In genomic region chr19:6974211-6975205, GRCm38 (mm10) we compare ENCODE assay signal across 8 mouse cellular contexts. TPM values are rescaled to one million over a fixed set of nuclear protein-coding genes. Genes with fewer than 3 reads are reported as not detected.
DNase-seq lines count a peak whose midpoint lies in the region; ATAC-seq and TF ChIP-seq lines count a peak whose summit lies in the region.

Gene Ppp1r14b (plus strand): TSS chr19:6974968.

- H3K27me3 ChIP-seq in midbrain, embryonic 11.5 days (ENCODE audit: control insufficient read depth, insufficient read depth, low read length) = peaks cover 9% of the 10 kb centered on the region
- H3K27me3 ChIP-seq in spleen, adult 2 months (ENCODE audit: control insufficient read depth, insufficient read depth, low read length) = no peaks in the 10 kb centered on the region

- peak; percentile 68 for DNase-seq in cerebellum, adult 11-12 months
- DNase-seq in embryo, embryonic 10 days (ENCODE audit: low spot score) = peak; percentile 94
- DNase-seq in gastrocnemius, postnatal 10 days = peak; percentile 85
- peak; percentile 88 for DNase-seq in induced T-regulatory cell, adult 2 months (ENCODE audit: low read depth)
- DNase-seq in left cerebral cortex, postnatal 4 days = peak; percentile 94
- peak; percentile 98 for DNase-seq in midbrain, embryonic 11.5 days (ENCODE audit: low spot score, missing footprints)
- peak; percentile 45 to 74 for DNase-seq in spleen, adult 2 months (ENCODE audit: low read depth in 1 of 2, low spot score in 2 of 2)

- intact Hi-C loops in left cerebral cortex, postnatal 4 days (cut with DNase I) = no loop called here

- peak within 1 kb of the TSS; percentile 94 for H3K9ac ChIP-seq in midbrain, embryonic 11.5 days (ENCODE audit: low read length)

- peak within 1 kb of the TSS; percentile 95 for H3K4me2 ChIP-seq in midbrain, embryonic 11.5 days

- WGBS in midbrain, embryonic 11.5 days = under 1% methylated on average over 69 of the region's 84 CpGs
- WGBS in spleen, adult 2 months = under 1% methylated on average over 68 of the region's 84 CpGs

- peak within 1 kb of the TSS; percentile 83 for H3K4me3 ChIP-seq in midbrain, embryonic 11.5 days (ENCODE audit: low read depth, low read length)
- H3K4me3 ChIP-seq in spleen, adult 2 months (ENCODE audit: extremely low read depth, insufficient read depth, insufficient read length) = peak within 1 kb of the TSS; percentile 70

- TF ChIP-seq POLR2A in spleen, adult 2 months (IDR thresholded peaks at IDR 0.05; ENCODE audit: low read depth, low read length) = no peak

- no peaks in the 10 kb centered on the region for H3K9me3 ChIP-seq in midbrain, embryonic 11.5 days (ENCODE audit: control insufficient read depth, low read length)

- H3K36me3 ChIP-seq in midbrain, embryonic 11.5 days (ENCODE audit: control insufficient read depth, insufficient read depth, low read length) = peaks cover 12% of the 10 kb centered on the region
- peaks cover 4% of the 10 kb centered on the region; the same call in 1 of the 2 replicates for H3K36me3 ChIP-seq in spleen, adult 2 months (ENCODE audit: control insufficient read depth, insufficient read depth, low read length)

- TF ChIP-seq CTCF in spleen, adult 2 months (IDR thresholded peaks at IDR 0.05; ENCODE audit: extremely low read depth, insufficient read depth, insufficient read length, insufficient replicate concordance) = no peak

- H3K4me1 ChIP-seq in midbrain, embryonic 11.5 days (ENCODE audit: control insufficient read depth, insufficient read depth, low read length) = peaks cover 48% of the 10 kb centered on the region
- peaks cover 22% of the 10 kb centered on the region for H3K4me1 ChIP-seq in spleen, adult 2 months (ENCODE audit: control insufficient read depth, insufficient read depth, insufficient read length)

- ATAC-seq in cerebellum, adult (ENCODE audit: insufficient number of reproducible peaks, low FRiP score, low TSS enrichment) = no peak
- peak; percentile 71 for ATAC-seq in midbrain, embryonic 11.5 days (ENCODE audit: low FRiP score)

- H3K27ac ChIP-seq in midbrain, embryonic 11.5 days (ENCODE audit: low read depth, low read length) = peak within 1 kb of the TSS; percentile 89
- H3K27ac ChIP-seq in spleen, adult 2 months (ENCODE audit: insufficient read depth, low read length) = peak within 1 kb of the TSS; percentile 69

RNA-seq across cellular contexts. Expression of gene Ppp1r14b, which starts in this region (rescaled TPM):
- total RNA-seq in gastrocnemius, postnatal 10 days (2021) = 100 to 1,000 TPM; 261 to 293 TPM
- total RNA-seq in left cerebral cortex, postnatal 4 days (2021) = 100 to 1,000 TPM; 335 to 369 TPM
- polyA plus RNA-seq in midbrain, embryonic 11.5 days (2014; fragmentation: Nextera tagmentation; extraction: Ambion mirVana) = 245 and 285 TPM in 2 replicates
- 69.0 and 82.5 TPM in 2 replicates for polyA plus RNA-seq in spleen, adult 2 months (2012; rRNA removed)
